Mouse (Mus musculus): Measurements from ENCODE around the gene Gbp5.

GRCm38 (mm10) chr3:142495146-142495655 is 1.4 kb downstream of the Gbp5 start:
- TF ChIP-seq GATA1 (IDR thresholded peaks at IDR 0.05; ENCODE audit: low read length) (no peak), TAL1 (IDR thresholded peaks at IDR 0.05; ENCODE audit: low read length) (no peak)
